Mouse (Mus musculus) spleen, adult 2 months (tissue): Measurements from ENCODE around the gene Gm40193. TPM values are rescaled to one million over a fixed set of nuclear protein-coding genes. Genes with fewer than 3 reads are reported as not detected.

ENCODE experiments used
- DNase-seq, 2 experiments: peaks; one replicate each; pipeline versions ENCODE4 v3.0.0 to v3.0.0-alpha.2; 2012 to 2021; ENCODE audit warnings: low spot score in 2 of 2, low read depth in 1 of 2
- H3K27ac ChIP-seq: fragments of 200-500 bp; 2 replicates; pipeline ENCODE4 v1.5.1; 2012; ENCODE audit warnings: low read length, inconsistent platforms; ENCODE audit not compliant: insufficient read depth
- H3K27me3 ChIP-seq: fragments of 200-500 bp; 2 replicates; pipeline ENCODE4 v1.6.1; 2012; ENCODE audit warnings: mild to moderate bottlenecking, moderate library complexity, low read length, inconsistent platforms; ENCODE audit not compliant: control insufficient read depth, insufficient read depth
- H3K36me3 ChIP-seq: fragments of 200-500 bp; 2 replicates; pipeline ENCODE4 v1.6.1; 2012; ENCODE audit warnings: mild to moderate bottlenecking, low read length, inconsistent platforms; ENCODE audit not compliant: control insufficient read depth, insufficient read depth
- H3K4me1 ChIP-seq: fragments of 200-500 bp; 2 replicates; pipeline ENCODE4 v1.6.1; 2011; ENCODE audit warnings: inconsistent platforms; ENCODE audit not compliant: control insufficient read depth, insufficient read depth, insufficient read length
- H3K4me3 ChIP-seq: fragments of 200-500 bp; 2 replicates; pipeline ENCODE4 v1.5.1; 2011; ENCODE audit warnings: mild to moderate bottlenecking, inconsistent platforms; ENCODE audit not compliant: insufficient read depth, insufficient read length; ENCODE audit errors: extremely low read depth
- CTCF ChIP-seq: fragments of 200-500 bp; IDR thresholded peaks from 2 replicates; pipeline ENCODE4 v1.5.1; 2011; ENCODE audit warnings: mild to moderate bottlenecking, inconsistent platforms; ENCODE audit not compliant: insufficient read depth, insufficient read length, insufficient replicate concordance; ENCODE audit errors: extremely low read depth
- POLR2A ChIP-seq: fragments of 200-500 bp; IDR thresholded peaks from 2 replicates; pipeline ENCODE4 v1.6.1; 2011; ENCODE audit warnings: low read depth, low read length, inconsistent platforms
- WGBS: fragments of 180-500 bp; shearing (Covaris S2); methylation state at CpG from one replicate; pipeline ENCODE4 v1.1.7; 2018; 5-methylcytosine and 5-hydroxymethylcytosine counted together
- polyA plus RNA-seq: library from polyadenylated mRNA; depleted of rRNA; stranded (reverse); fragments of >200 nt; gene quantifications from 2 replicates; pipeline ENCODE4 v1.2.3, GENCODE M21; 2012; rRNA removed

The Gm40193 gene
- polyA plus RNA-seq = not detected in 2 replicates

DNA sequence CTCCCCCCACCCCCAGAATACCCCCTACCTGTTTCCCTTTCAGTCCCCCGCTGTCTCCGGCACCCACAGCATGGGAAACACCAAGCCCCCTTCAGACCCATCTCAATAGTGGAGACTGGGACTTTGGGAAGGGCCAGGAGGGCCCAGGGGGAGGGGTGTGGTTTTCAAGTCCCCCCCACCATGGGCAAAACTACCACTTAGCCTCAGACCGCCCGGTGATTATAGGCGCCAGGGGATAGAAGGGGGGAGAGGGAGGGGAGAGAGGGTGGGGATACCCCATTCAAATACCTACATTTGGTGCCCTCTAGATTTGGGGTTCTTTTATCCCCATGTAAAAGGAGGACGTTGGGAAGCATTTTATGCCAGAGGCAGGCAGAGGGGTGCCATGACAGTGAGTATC, at the start of gene Gm40193:
Gene Gm40193, minus strand, starts transcription at position 101 of the 400 bp plus-strand sequence.
- TF ChIP-seq CTCF (no peak), POLR2A (no peak)
- WGBS = 86% methylated on average over 6 of the region's 6 CpGs

DNA sequence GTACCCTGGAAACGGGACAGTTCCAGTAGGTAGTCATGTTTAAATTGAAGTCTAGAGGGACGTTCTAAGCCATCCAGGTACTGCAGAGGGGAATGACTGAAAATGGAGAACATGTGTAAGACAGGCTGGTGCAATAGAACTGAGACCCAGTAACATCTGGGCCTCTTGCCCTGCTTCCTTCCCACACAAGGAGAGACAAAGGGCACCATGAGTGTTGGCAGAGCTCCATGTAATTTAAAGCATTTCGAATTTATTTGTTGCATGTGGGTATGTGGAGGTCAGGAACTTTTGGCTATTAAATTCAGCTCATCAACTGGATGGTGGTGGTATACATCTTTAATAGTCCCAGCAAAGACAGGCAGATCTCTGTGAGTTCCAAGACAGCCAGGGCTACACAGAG, 49.5 kb upstream of the Gm40193 start:
- H3K4me1 ChIP-seq = peaks cover 9% of the 10 kb centered on the region; the same call in 1 of the 2 replicates

More for the DNA sequence above, at the start of gene Gm40193:
- Histone ChIP-seq H3K36me3 (peaks cover 6% of the 10 kb centered on the region), H3K4me1 (no peaks in the 10 kb centered on the region), H3K4me3 (no peak within 1 kb of the TSS), H3K27me3 (no peaks in the 10 kb centered on the region), H3K27ac (no peak within 1 kb of the TSS)
- no peak for DNase-seq

DNA sequence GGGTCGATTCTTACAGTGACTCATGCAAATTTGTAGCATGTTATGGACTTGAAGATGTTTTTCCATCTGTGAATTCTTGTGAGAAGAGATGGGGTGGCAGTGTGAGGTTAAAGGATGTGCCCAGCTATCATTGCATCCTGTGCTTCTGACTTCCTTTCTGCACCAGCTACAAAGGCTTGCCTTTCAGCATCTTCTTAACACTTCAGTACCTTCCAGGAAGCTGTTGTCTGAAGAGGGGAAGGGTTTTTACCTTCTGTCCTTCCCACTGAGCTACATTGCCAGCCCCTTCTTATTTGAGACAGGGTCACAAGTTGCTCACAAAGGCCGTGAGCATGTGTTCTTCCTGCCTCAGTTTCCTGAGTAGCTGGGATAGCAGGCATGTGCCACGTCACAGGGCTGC, 48.2 kb upstream of the Gm40193 start:
- Histone ChIP-seq H3K27me3 (no peaks in the 10 kb centered on the region), H3K27ac (peak overlapping the region; percentile 60), H3K4me1 (peaks cover 7% of the 10 kb centered on the region; the same call in 1 of the 2 replicates), H3K4me3 (no peak overlapping the region), H3K36me3 (no peaks in the 10 kb centered on the region)
- DNase-seq = no peak
- TF ChIP-seq POLR2A = no peak
- TF ChIP-seq CTCF = no peak
- 24% methylated on average over 3 of the region's 3 CpGs for WGBS

More for the DNA sequence above, 49.5 kb upstream of the Gm40193 start:
- Histone ChIP-seq H3K27me3 (no peaks in the 10 kb centered on the region), H3K4me3 (no peak overlapping the region), H3K27ac (no peak overlapping the region), H3K36me3 (no peaks in the 10 kb centered on the region)
- TF ChIP-seq CTCF (no peak), POLR2A (no peak)
- DNase-seq = no peak
- 50% methylated on average over 3 of the region's 3 CpGs for WGBS

DNA sequence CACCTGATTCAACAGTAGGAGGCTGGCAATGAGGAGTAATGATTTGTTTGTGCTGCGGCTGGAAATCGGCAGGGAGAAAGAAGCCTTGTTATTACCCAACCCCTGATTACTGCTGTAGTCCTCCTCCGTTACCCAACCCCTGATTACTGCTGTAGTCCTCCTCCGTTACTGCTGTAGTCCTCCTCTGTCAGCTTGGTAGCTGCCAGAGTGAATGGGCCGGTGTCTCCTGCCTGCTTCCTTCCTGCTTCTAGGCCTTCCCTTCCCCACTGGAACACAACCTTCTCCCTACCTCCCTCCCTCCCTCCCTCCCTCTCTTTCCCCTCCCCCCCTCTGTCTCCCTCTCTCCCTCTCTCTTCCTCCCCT, 47.6 kb upstream of the Gm40193 start:
- Histone ChIP-seq H3K4me1 (peaks cover 7% of the 10 kb centered on the region; the same call in 1 of the 2 replicates), H3K27ac (peak overlapping the region; percentile 46), H3K27me3 (no peaks in the 10 kb centered on the region), H3K4me3 (no peak overlapping the region), H3K36me3 (no peaks in the 10 kb centered on the region)
- DNase-seq = no peak
- TF ChIP-seq POLR2A = no peak
- no peak for TF ChIP-seq CTCF
- 43% methylated on average over 5 of the region's 5 CpGs for WGBS

DNA sequence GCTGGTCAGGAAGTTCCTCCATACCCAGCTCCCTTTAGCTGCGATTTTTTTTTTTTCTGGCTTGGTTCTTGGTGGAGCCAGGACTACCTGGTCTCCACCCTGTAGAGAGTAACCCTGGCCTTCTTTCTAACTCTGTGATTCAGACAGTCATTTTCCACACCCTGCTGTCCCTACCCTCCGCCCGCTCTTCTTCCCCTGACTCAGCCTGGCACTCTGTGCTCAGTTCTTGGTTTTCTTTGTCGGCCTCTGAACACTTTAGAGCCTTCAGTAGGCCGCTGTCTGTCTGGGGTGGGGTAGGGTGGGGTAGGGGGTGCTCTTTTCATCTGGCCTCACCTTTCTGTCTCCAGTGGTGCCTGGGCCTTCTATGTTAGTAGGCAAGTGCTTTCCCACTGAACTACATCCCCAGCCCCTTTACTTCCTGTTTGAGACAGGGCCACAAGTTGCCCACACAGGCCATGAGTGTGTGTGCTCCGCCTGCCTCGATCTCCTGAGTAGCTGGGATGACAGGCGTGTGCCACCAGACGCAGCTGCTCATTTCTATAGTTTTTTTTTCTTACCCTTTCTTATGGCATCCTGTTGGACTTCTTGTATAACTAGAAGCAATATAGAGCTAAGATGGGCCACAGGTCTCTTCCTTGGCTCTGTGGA, 47.1 kb upstream of the Gm40193 start:
- H3K27ac ChIP-seq = peak overlapping the region; percentile 46

DNA sequence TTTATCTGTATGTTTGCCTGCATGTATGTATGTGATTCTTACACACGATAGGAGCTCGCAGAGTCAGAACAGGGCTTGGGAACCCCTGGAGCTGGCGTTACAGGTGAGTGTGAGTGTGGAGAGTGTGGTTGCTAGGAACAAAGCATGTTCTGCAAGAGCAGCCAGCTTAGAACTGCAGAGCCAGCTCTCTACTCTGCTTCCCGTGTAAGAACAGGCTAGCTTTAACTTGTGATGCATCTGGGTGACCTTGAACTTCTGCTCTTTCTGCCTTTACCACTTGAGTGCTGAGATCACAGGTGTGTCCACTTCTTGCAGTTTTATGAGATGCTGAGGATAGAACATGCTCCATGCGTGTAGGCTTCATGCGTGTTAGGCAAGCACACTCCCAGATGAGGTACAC, 46.2 kb upstream of the Gm40193 start:
- DNase-seq = no peak
- H3K36me3 ChIP-seq = peaks cover 2% of the 10 kb centered on the region
- H3K4me3 ChIP-seq = no peak overlapping the region
- peaks cover 7% of the 10 kb centered on the region; the same call in 1 of the 2 replicates for H3K4me1 ChIP-seq
- WGBS = 80% methylated on average over 6 of the region's 6 CpGs
- no peak for TF ChIP-seq POLR2A
- no peak for TF ChIP-seq CTCF
- H3K27ac ChIP-seq = no peak overlapping the region
- no peaks in the 10 kb centered on the region for H3K27me3 ChIP-seq

More for the DNA sequence above, 47.1 kb upstream of the Gm40193 start:
- WGBS = 41% methylated on average over 9 of the region's 9 CpGs
- Histone ChIP-seq H3K36me3 (no peaks in the 10 kb centered on the region), H3K4me1 (peaks cover 7% of the 10 kb centered on the region; the same call in 1 of the 2 replicates), H3K4me3 (no peak overlapping the region), H3K27me3 (no peaks in the 10 kb centered on the region)
- TF ChIP-seq POLR2A = no peak
- no peak for TF ChIP-seq CTCF
- no peak for DNase-seq

DNA sequence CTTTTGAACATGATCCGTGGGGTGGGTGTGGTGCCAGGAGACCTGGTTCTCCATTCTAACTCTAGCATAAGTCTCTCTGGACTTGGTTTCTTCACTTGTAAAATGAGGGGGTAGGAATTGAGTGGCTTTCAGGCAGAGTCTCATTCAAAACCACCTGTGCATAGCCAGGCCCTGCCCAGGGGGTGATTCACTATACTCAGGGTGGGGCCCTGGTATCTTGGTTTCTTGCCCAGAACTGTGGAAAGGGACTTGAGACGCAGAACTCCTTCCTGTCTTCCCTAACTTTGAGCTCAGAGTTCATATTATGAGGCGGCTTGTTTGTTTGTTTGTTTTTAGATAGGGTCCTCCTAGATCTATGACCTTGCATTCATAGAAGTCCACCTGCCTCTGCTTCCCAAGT, 44.5 kb upstream of the Gm40193 start:
- H3K4me1 ChIP-seq = peaks cover 7% of the 10 kb centered on the region; the same call in 1 of the 2 replicates
- DNase-seq = no peak
- H3K27me3 ChIP-seq = no peaks in the 10 kb centered on the region
- TF ChIP-seq POLR2A (no peak), CTCF (no peak)
- H3K4me3 ChIP-seq = no peak overlapping the region
- peaks cover 5% of the 10 kb centered on the region for H3K36me3 ChIP-seq
- no peak overlapping the region for H3K27ac ChIP-seq
- WGBS = 85% methylated on average over 3 of the region's 3 CpGs
